Mouse (Mus musculus) CD4-positive, CD25-positive, alpha-beta regulatory T cell, adult 4 months (primary cell): ENCODE data around the gene Olfr1434. TPM values are rescaled to one million over a fixed set of nuclear protein-coding genes. Genes with fewer than 3 reads are reported as not detected.
"Not testable (repeated sequence)": the region's sequence is repeated elsewhere in the genome, so short reads cannot be mapped to it uniquely, and the experiment has no call there.

ENCODE experiments used
- ATAC-seq: one replicate; pipeline ENCODE4 v1.8.0; 2017
- polyA plus RNA-seq, 2 experiments: library from polyadenylated mRNA; unstranded; fragments of 100-300 nt; shearing (Covaris generic); gene quantifications; one replicate each; pipeline ENCODE4 v1.2.1; 2017

Olfr1434 gene
- not detected for polyA plus RNA-seq

DNA sequence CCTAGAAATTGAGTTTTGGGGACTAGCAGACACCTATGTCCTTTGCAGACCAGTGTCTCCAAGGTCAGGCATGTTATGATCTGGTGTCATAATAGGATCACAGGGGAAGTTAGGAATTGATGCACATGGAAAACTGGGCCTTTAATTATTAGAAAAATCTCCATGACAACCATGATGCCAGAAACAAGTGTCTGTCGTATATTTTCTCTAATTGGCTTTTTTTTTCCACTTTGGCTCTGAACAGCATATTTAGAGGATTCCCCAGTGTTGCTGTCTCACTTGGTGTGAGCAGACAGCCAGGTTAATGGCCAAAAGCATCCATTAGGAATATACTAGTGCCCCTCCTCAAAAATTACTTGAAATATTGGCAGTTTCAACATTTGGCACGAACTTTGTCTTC, at the start of gene Olfr1434:
Gene Olfr1434 (plus strand): TSS at position 301 of the 400 bp plus-strand sequence.
- no peak for ATAC-seq

DNA sequence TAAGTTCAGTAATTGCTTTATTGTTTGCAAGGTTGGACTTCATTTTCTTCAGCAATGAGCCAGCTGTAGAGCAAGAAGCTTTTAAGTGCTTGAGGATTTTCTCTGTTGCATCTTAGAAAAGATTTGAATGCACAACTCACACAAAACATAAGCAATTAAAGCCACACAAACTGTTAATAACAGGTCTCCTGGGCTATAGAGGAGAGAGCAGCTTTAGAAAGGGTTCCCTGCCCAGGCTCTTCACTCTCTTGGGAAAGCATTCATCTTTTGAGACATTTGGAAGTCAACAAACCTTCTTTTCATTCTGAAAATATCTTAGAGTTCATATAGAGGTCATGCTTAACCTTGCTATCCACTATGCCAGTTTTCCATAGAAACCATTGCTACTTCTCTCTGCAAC, 47.2 kb upstream of the Olfr1434 start, which contains the start of gene Olfr1432:
Gene Olfr1432 (minus strand): TSS at position 101 of the 400 bp plus-strand sequence.
- ATAC-seq, result not testable (repeated sequence)

DNA sequence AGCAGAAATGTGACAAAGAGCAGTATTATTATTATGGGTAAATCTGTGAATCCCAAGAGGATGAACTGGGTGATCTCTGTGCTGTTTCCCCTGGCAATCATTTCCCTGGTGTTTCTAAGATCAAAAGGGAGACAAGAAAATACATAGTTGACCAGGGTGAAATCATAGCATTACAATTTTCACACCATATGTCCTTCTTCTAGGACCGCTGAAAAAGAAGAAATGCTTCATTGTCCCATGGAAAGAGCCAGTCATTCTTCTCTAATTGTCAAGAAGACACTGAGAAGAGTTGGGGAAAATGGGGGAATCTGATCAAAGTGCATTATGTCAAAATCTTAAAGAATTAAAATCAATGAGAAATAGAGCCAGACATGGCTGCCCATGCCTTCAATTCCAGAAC, 38.1 kb upstream of the Olfr1434 start, which contains the start of gene Olfr262:
Gene Olfr262 (minus strand): TSS at position 101 of the 400 bp plus-strand sequence.
- no peak for ATAC-seq

DNA sequence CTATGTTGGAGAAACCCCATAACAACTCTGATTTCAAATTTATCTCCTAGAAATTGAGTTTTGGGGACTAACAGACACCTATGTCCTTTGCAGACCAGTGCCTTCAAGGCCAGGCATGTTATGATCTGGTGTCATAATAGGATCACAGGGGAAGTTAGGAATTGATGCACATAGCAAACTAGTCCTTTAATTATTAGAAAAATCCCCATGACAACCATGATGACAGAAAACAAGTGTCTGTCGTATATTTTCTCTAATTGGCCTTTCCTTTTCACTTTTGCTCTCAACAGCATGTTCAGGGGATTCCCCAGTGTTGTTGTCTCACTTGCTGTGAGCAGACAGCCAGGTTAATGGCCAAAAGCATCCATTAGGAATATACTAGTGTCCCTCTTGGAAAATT, 18.9 kb upstream of the Olfr1434 start, which contains the start of gene Olfr235:
Gene Olfr235 (plus strand): TSS at position 301 of the 400 bp plus-strand sequence.
- no peak for ATAC-seq

DNA sequence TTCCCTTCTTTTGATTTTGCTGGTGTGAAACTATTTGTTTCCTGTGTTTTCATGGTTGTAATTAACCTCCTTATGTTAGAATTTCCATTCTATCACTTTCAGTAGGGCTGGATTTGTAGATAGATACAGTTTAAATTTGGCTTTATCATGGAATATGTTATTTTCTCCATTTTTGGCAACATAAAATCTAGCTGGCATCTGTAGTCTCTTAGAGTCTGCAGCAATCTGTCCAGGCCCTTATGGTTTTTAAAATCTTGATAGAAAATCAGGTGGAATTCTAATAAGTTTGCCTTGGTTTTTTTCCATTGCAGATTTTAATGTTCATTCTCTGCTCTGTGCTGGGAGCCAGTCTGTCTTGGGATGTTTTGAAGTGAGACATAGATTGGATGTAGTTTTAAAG, 13.3 kb downstream of the Olfr1434 start:
- ATAC-seq, result no peak

DNA sequence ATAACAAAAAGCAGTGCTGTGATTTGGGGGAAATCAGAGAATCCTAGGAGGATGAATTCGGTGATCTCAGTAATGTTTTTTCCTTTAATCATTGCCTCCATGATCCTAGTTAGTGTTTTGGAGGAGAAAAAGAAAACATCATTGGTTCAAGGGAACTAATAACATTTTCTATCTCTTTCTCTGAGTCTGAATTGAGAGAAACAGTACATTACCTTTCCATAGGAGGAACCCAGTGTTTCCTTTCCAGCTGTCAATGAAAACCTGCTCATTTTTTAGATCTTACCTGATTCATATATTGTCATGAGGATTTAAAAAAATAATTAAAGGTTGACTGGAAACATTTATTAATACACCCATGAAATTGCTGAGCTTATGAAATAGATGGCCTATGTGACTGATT, 19.4 kb downstream of the Olfr1434 start, which contains the start of gene Olfr1436:
Gene Olfr1436 (minus strand): TSS at position 101 of the 400 bp plus-strand sequence.
- ATAC-seq, result not testable (repeated sequence)

DNA sequence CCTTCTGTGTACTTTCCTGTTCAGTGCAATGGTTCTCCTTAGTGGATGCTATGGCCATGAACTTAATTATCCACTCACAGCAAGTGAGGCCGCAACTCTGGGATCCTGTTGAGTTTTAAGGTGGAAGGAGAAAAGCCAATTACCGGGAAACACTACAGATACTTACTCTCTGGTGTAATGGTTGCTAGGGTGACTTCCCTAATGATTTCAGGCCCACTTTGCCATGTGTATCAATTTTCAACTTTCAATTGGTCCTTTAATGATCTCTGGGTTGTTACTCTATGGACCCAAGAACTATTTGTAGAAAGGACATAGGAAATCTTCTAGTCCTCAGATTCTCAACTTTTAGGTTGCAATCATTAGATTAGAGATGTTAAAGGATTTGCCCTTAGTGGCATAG, 45.3 kb downstream of the Olfr1434 start, which contains the start of gene Olfr1437:
Gene Olfr1437 (minus strand): TSS at position 101 of the 400 bp plus-strand sequence.
- ATAC-seq, result no peak

Other genes starting within 250 kb of the Olfr1434 start
- gene Olfr1423, start 238.5 kb upstream of the Olfr1434 start, polyA plus RNA-seq, result under 1 TPM in 1 of 2 experiments, not detected in 1; 0.05 TPM
- not detected for gene Olfr1424, start 217.2 kb upstream of the Olfr1434 start, polyA plus RNA-seq
- gene Olfr1425, start 202.1 kb upstream of the Olfr1434 start, polyA plus RNA-seq, result not detected
- gene Olfr1426, start 187.8 kb upstream of the Olfr1434 start, polyA plus RNA-seq, result not detected
- gene Olfr1427, start 176.5 kb upstream of the Olfr1434 start, polyA plus RNA-seq, result not detected
- gene Olfr1428, start 164.0 kb upstream of the Olfr1434 start, polyA plus RNA-seq, result not detected
- not detected for gene Olfr76, start 156.7 kb upstream of the Olfr1434 start, polyA plus RNA-seq
- under 1 TPM in 1 of 2 experiments, not detected in 1; 0.15 TPM for gene Olfr1555-ps1, start 109.7 kb upstream of the Olfr1434 start, polyA plus RNA-seq
- not detected for gene Olfr1431, start 79.2 kb upstream of the Olfr1434 start, polyA plus RNA-seq
- gene Olfr1432, start 47.3 kb upstream of the Olfr1434 start, polyA plus RNA-seq, result under 1 TPM in 1 of 2 experiments, not detected in 1; 0.20 TPM
- not detected for gene Olfr262, start 38.2 kb upstream of the Olfr1434 start, polyA plus RNA-seq
- not detected for gene Olfr235, start 18.8 kb upstream of the Olfr1434 start, polyA plus RNA-seq
- not detected for gene Olfr1436, start 19.3 kb downstream of the Olfr1434 start, polyA plus RNA-seq
- gene Olfr1437, start 45.2 kb downstream of the Olfr1434 start, polyA plus RNA-seq, result not detected
- gene Olfr1438-ps1, start 56.1 kb downstream of the Olfr1434 start, polyA plus RNA-seq, result not detected
- gene Olfr1440, start 107.4 kb downstream of the Olfr1434 start, polyA plus RNA-seq, result under 1 TPM in 1 of 2 experiments, not detected in 1; 0.09 TPM
- not detected for gene Olfr1441, start 137.6 kb downstream of the Olfr1434 start, polyA plus RNA-seq
- gene Pfpl, start 148.1 kb downstream of the Olfr1434 start, polyA plus RNA-seq, result not detected
- gene Mpeg1, start 180.9 kb downstream of the Olfr1434 start, polyA plus RNA-seq, result under 1 TPM; 0.15 to 0.44 TPM
- 10 to 100 TPM in 1 of 2 experiments, 1 to 10 TPM in 1; 6.8 to 11.4 TPM for gene Dtx4, start 221.6 kb downstream of the Olfr1434 start, polyA plus RNA-seq